ENCODE assay signal across 9 mouse cellular contexts in genomic region chr4:130553121-130553448, GRCm38 (mm10). TPM values are rescaled to one million over a fixed set of nuclear protein-coding genes. Genes with fewer than 3 reads are reported as not detected.
A peak's percentile ranks its signal among the peaks of the same experiment; 100 is the strongest.
DNase-seq lines count a peak whose midpoint lies in the region; ATAC-seq lines count a peak whose summit lies in the region.
"Had no signal": no experiment of that assay in that cellular context is flagged by ENCODE, and none has a peak within 500 bp of the region (broad histone marks: within the 10 kb centered on the region; RNA-seq: fewer than 3 reads in every experiment).

No protein-coding gene starts in this region.

- no peak overlapping the region for H3K27ac ChIP-seq in heart, embryonic 12.5 days (ENCODE audit: poor library complexity, severe bottlenecking)
- H3K27ac ChIP-seq in hindbrain, embryonic 13.5 days, result peak overlapping the region; percentile 83
- H3K27ac ChIP-seq in midbrain, embryonic 11.5 days (ENCODE audit: low read depth, low read length), result peak overlapping the region; percentile 51

- H3K27me3 ChIP-seq in heart, embryonic 12.5 days (replicated peaks), result no peaks in the 10 kb centered on the region
- no peaks in the 10 kb centered on the region for H3K27me3 ChIP-seq in hindbrain, embryonic 13.5 days
- no peaks in the 10 kb centered on the region for H3K27me3 ChIP-seq in midbrain, embryonic 11.5 days (ENCODE audit: control insufficient read depth, insufficient read depth, low read length)

- peaks cover 23% of the 10 kb centered on the region for H3K4me1 ChIP-seq in heart, embryonic 12.5 days (replicated peaks)
- H3K4me1 ChIP-seq in hindbrain, embryonic 13.5 days (replicated peaks), result peaks cover 90% of the 10 kb centered on the region
- peaks cover 34% of the 10 kb centered on the region for H3K4me1 ChIP-seq in midbrain, embryonic 11.5 days (ENCODE audit: control insufficient read depth, insufficient read depth, low read length)

- no peak for DNase-seq in heart, adult 8-10 months (ENCODE audit: low spot score)
- DNase-seq in embryo, embryonic 11 days, result peak; percentile 66
- DNase-seq in midbrain, embryonic 11.5 days (ENCODE audit: low spot score, missing footprints), result no peak
- no peak for DNase-seq in right cerebral cortex, adult 18-20 months
- no peak for DNase-seq in testis, postnatal 10 days (ENCODE audit: low spot score)
- no peak for DNase-seq in right cerebral cortex, postnatal 10 days (ENCODE audit: low spot score in 2 of 2)
- DNase-seq: lung, adult 2 months had no signal

- H3K4me3 ChIP-seq in heart, embryonic 12.5 days, result no peak overlapping the region
- H3K4me3 ChIP-seq in hindbrain, embryonic 13.5 days, result no peak overlapping the region
- H3K4me3 ChIP-seq in midbrain, embryonic 11.5 days (ENCODE audit: low read depth, low read length), result no peak overlapping the region

- WGBS in heart, embryonic 12.5 days, result 18% methylated on average over 6 of the region's 6 CpGs
- WGBS in hindbrain, embryonic 13.5 days, result 13% methylated on average over 6 of the region's 6 CpGs
- 61% methylated on average over 6 of the region's 6 CpGs for WGBS in midbrain, embryonic 11.5 days

- peak overlapping the region; percentile 5; the same call in 1 of the 2 replicates for H3K4me2 ChIP-seq in heart, embryonic 12.5 days
- no peak overlapping the region for H3K4me2 ChIP-seq in hindbrain, embryonic 13.5 days
- H3K4me2 ChIP-seq in midbrain, embryonic 11.5 days, result no peak overlapping the region

- no peak for ATAC-seq in heart, embryonic 12.5 days (ENCODE audit: insufficient number of reproducible peaks, low FRiP score)
- no peak for ATAC-seq in hindbrain, embryonic 13.5 days (ENCODE audit: low FRiP score)
- no peak for ATAC-seq in midbrain, embryonic 11.5 days (ENCODE audit: low FRiP score)

- no peak overlapping the region for H3K9ac ChIP-seq in heart, embryonic 12.5 days
- no peak overlapping the region for H3K9ac ChIP-seq in hindbrain, embryonic 13.5 days
- no peak overlapping the region for H3K9ac ChIP-seq in midbrain, embryonic 11.5 days (ENCODE audit: low read length)

- no peaks in the 10 kb centered on the region for H3K36me3 ChIP-seq in heart, embryonic 12.5 days
- no peaks in the 10 kb centered on the region for H3K36me3 ChIP-seq in hindbrain, embryonic 13.5 days
- no peaks in the 10 kb centered on the region for H3K36me3 ChIP-seq in midbrain, embryonic 11.5 days (ENCODE audit: control insufficient read depth, insufficient read depth, low read length)

- 0 out of 2 replicates have a peak, but pooled peaks cover 3% of the 10 kb centered on the region for H3K9me3 ChIP-seq in heart, embryonic 12.5 days (replicated peaks)
- no peaks in the 10 kb centered on the region for H3K9me3 ChIP-seq in hindbrain, embryonic 13.5 days
- H3K9me3 ChIP-seq in midbrain, embryonic 11.5 days (ENCODE audit: control insufficient read depth, low read length), result no peaks in the 10 kb centered on the region

RNA-seq across cellular contexts. Expression of gene Nkain1, which starts 20.9 kb away (rescaled TPM):
- polyA plus RNA-seq in heart, embryonic 12.5 days (2016; fragmentation: Nextera tagmentation; extraction: Ambion mirVana), result 1.1 and 1.3 TPM in 2 replicates
- 10 to 100 TPM in 2 of 4 experiments, 1 to 10 TPM in 2; 5.4 to 17.0 (median 11.6) TPM for total RNA-seq in heart, adult 8-10 months (2022)
- polyA plus RNA-seq in hindbrain, embryonic 13.5 days (2015; fragmentation: Nextera tagmentation; extraction: Ambion mirVana), result 9.5 and 10.2 TPM in 2 replicates
- polyA plus RNA-seq in midbrain, embryonic 11.5 days (2014; fragmentation: Nextera tagmentation; extraction: Ambion mirVana), result 18.7 and 21.4 TPM in 2 replicates
